Mouse (Mus musculus) left cerebral cortex, adult 11 months (tissue): ENCODE measurements around the gene Zfp112.
"Not testable (repeated sequence)": the region's sequence is repeated elsewhere in the genome, so short reads cannot be mapped to it uniquely, and the experiment has no call there.

Source experiments
- DNase-seq: peaks from one replicate; pipeline ENCODE4 v3.0.0; 2022; ENCODE audit warnings: low spot score

Gene Zfp112

DNA sequence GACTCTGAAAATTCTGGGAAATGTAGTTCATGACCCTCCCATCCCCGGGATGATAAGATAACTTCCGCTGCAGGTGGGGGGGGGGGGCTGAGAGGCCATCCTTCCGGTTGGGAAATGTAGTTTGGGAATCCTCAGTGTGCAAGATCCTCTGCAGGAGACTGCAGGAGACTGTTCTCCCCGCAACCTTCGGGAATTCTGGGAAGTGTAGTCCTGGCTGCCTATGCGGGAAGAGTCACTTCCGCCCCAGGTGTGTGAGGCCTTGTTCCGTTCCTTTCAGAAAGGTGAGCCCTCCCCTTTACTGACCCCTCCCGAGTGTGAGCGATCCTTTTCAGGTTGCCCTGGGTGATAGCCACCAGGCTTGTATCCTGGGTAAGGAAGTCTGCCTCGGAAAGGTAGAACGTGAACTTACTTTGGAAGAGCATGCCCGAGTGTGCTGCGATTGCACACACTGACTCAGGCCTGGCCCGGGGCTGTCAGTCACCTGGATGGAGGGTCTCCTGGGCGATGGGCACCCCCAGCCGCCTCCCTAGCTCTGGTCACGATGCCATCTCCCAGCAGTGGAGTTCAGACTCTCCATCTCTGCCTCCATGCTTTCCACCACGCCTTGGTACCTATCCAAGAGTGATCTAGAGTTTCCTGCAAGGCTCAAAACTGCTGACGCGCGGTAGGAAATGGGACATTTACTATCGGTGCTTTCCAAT, at the start of gene Zfp112:
Gene Zfp112 (plus strand): TSS at position 159 of the 701 bp plus-strand sequence.
- peak; percentile 81 for DNase-seq

DNA sequence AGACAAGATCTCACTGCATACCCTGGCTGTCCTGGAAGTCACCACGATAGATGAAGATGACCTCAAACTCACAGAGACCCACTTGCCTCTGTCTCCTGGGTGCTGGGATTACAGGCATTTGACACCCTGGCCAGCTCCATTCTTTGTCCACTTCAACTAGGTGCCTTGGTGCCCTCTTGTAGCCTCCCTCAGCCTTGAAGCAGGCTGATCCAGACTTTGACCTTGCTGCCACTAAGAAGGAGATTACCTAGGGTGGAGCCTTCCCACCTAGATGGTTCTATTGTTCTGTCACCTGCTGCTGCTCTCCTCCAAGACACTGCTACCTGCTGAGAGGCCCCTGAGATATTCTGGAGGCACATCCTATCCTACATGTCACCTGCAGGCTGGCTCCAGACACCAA, 37.7 kb upstream of the Zfp112 start:
- not testable (repeated sequence) for DNase-seq

DNA sequence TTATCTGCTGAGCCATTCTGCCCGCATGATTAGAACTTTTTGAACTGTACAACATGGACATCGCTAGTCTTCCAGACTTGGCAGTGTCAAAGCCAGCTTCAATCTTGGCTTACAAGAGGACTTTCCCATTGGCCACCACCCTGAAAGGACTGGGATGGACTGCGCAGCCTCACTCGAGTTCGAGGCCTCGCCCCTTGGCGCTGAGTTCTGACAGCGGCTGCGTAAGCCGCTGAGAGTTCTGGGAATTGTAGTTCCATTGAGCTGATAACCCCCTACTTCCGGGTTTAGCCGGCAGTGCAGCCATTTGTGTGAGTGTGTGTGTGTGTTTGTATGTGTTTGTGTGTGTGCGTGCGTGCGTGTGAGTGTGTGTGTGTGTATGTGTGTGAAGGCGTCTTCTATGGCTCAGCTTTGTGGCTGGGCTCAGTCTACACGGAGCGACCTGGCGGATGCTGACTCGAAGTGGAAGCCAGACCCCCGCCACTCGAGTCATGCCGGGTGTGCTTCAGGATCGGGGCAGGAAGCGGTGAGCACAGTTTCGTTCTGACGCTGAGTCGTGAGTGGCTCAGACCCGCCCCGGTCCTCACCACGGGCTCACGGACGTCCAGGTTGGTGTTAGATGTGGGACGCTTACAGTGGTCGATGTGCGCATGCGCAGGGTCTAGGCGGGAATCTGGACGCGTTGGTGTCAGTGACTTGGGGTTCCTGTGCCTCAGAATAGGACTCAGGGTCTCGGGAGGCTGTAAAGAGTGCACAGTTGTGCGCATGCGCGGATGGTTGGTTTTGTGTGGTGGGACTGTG, 30.3 kb upstream of the Zfp112 start, which contains the start of gene Zfp180:
Gene Zfp180 (plus strand): TSS at position 291 of the 798 bp plus-strand sequence.
- peak; percentile 92 for DNase-seq

DNA sequence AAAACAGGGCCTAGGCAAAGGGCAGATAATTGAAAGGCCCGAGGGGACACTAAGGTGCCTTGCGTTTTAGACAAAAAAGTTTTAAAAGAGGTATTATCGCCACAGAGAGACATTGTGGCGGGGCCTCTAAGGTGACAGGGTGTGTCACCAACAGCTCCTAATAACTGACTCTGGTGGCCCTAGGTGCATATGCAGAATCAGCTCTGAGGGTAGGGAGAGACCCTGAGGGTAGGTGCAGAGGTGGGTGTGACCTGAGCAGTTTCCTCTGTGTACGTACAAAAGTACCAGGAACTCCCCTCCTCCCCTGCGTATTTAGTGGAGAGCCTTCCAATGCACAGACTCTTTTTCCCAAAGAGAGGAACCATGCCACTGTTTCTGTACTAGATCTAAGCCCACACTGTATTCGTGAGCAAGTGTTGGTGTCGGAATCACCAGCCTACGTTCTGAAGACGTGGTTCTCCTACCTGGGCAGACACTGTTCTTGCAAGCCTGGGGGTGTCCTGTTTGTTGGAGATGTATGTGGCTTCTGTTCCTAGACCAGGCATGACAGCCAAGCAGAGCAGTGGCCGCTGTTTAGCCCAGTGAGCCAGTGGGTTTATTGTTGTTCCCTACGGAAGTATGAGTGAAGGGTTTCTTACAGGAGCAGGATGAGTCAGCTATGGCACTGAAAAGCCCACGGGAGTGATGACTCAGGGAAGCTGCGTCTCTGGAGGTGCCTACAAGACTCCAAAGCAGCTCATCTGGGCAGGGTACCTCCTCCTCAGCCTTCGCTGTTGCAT, 29.5 kb upstream of the Zfp112 start:
- peak; percentile 64 for DNase-seq

DNA sequence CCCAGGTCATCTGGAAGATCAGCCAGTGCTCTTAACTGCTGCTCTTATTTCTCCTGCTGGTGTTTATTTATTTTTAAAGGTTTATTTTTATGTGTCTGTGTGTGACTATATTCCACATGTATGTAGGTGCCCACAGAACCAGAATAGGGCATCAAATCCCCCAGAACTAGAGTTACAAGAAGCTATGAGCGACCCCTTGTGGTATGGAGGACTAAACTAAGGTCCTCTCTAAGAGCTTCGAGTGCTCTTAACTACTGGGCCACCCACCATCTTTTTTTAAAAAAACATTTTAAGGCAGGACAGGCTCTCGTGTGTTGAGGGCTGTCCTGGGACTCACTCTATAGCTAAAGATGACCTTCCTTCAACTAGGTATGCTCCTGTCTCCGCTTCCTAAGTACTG, 25.2 kb upstream of the Zfp112 start:
- no peak for DNase-seq

DNA sequence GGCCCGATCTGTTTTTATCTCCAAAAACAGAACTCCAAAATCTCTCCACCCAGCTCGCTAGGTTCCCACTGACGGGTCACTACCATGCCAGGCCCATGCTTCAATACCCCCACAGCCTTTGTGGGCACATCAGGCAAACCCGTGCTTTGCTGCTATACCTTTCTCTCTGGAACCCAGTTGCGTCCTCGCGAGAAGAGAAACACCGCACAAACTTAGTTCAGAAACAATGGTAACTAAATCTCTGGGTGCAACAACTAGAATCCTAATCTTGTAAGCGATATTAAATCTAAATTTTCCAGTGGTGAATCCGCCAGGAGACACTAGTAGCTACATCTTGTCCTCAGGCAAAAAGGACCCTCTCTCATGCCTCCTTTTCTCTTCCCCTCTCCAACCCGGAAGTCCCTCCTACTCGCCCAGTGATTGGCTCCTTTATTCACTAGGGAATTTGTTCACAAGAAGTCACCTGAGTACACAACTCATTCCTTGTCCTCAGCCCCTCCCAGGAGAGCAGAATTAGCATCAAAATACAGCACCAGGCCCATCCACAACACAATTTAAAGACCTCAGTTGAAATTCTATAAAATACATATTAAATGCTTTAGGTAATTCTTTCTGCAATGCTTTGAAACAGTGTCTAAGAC, 24.5 kb upstream of the Zfp112 start:
- DNase-seq: no peak

DNA sequence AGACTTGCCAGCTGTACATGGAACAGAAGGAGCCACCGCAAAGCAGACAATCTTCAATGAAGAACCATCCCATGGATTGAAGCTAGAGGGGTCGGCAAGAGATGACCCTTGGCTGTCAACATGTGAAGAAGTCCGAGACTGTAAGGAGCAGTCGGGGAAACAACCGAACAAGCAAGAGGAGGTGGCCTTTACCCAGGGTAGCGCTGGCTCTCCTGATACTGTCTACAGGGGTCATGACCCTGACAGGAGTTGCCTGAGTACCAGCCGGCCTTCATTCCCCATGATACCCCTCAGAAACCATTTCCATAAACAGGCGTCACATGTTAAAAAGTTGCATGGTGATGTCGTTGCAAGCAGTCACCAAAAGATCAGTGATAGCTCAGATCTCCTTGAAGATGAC, 7.7 kb upstream of the Zfp112 start:
- no peak for DNase-seq

DNA sequence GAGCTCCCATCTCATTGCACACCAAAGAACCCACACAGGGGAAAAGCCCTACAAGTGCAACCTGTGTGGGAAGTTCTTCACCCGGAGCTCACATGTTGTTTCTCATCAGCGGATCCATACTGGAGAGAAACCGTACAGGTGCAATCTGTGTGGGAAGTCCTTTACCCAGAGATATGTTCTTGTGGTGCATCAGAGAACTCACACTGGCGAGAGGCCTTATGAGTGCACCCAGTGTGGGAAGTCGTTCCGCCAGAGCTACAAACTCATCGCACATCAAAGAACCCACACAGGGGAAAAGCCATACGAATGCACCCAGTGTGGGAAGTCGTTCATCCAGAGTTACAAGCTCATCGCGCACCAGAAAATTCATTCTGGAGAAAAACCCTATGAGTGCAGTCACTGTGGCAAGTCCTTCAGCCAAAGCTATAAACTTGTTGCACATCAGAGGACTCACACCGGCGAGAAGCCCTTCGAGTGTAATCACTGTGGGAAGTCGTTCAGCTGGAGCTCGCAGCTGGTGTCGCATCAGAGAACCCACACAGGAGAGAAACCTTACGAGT, 6.9 kb upstream of the Zfp112 start:
- no peak for DNase-seq

DNA sequence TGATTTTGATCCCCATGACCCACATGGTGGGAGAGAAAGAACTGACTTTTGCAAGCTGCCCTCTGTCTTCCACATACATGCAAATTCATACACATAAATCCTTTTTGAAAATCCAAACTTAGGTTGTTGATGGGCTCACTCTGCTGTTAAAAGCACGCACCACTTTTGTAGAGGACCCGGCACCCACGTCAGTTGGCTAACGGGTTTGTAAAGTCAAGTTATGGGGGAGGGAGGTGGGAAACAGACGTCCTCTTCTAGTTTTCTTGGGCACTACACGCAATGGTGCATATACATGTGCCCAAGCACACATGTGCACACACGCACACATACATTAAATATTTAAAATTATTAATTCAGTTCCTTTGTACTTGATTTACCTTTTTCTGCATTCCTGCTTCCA, 1.3 kb upstream of the Zfp112 start:
- DNase-seq: no peak

DNA sequence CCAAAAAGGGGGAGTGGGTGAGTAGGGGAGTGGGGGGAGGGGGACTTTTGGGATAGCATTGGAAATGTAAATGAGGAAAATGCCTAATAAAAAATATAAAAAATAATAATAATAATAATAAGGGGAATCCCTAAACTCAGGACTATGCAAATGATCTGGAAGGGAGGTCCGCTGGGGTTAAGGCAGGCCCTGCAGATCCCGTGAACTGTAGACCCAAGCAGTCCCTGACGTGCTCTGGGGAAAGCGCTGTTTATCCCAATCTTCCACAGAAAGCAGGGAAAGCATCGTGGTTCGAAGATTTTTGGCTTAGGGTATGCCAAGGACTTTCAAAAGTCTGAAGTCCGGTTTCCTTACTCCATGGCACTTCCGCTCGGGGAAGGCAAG, 350 bp upstream of the Zfp112 start:
- no peak for DNase-seq

DNA sequence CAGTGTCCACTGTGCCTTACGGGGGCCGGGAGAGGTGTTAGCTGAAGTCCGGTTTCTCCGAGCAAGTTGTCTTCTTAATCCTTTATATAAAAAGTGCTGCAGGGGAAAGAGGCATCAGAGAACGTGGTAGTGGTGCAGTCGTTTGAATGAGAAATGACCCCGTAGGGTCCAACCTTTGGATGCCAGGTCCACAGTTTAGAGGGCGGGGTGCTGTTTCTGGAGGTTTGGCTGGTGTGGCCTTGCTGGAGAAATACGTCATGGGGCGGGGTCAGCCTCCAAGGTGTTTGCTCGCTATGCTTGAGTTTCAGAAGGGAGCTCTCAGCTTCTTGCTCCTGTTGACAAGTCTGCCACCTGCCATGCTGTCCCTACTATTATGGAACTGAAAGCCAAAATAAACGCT, 887 bp downstream of the Zfp112 start:
- DNase-seq: no peak

DNA sequence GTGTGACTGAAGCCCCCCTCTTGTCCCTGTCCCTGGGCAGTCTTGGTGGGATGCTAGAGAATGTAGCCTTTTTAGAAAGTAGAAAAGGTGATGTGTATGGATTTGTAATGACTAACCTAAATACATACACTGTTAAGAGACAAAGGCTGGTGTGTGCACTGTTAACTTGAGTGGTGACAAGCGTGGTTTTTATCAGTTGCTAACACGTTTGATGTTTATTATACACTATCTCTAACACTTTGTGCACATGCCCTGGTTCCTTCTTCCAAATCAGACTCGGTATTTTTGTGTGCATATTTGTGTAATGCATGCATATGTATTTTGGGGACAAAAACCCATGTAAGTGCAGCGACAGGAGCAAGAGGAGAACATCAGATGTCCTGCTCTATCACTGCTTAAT, 4.5 kb downstream of the Zfp112 start:
- DNase-seq: no peak

DNA sequence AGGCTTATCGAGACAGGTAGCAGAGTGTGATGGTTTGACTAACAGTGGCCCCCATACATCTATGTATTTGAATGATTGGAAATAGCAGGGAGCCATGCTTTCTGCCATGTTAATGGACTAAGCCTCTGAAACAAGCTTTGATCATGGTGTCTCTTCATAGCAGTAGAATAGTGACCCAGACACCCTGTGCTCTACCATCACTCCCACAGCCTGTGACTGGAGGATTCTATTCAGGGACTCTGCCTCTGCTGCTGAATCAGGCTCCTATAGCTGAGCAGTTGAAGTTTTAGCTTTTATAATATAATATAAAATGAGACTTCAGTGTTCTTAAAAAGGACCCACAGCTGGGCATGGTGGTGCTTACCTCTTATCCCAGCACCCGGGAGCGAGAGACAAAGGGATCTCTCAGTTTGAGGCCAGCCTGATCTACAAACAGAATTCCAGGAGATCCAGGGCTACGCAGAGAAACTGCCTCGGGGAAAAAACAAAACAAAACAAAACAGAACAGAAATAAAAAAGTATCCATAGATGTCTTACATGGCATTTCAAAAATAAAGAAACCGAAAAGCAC, 21.4 kb downstream of the Zfp112 start:
- no peak for DNase-seq

DNA sequence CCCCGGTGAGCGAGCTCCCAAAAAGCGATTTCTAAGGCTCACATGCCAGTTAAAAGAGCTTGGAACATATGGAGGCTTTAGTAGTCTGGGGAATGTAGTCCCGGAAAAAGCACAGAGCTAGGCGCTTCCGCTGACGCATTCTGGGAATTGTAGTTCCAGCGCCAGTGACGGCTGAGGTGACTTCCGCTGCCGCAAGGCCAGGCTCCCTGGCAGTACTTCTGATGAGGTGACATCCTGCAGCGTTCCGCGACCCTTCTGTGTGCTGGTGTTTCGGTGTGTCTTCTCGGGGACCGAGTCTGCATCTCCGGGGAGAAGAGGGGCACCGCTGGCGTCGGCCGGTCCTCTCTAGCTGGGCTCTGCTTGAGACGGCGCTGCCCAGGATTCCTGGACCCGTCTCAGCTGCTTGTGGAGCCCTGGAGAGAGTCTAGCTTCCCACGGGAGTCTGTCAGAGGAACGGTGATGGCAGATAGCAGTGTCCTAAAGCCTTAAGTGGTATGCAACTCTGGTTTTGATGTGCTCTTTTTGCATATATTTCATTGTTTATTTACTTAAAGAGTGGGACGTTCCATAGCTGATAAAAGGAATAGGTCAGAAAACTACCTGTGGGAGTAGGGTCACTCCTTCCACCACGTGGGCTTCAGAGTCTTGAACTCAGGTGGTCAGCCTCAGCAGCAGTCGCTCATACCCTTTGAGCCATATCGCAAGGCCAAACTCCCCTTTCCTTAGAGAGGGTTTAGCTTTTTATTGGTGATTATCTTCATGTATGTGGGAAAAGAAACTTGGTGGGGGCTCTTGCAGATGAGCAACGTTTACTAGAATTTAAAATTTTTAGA, 22.1 kb downstream of the Zfp112 start, which contains the start of gene Zfp235:
Gene Zfp235 (plus strand): TSS at position 174 of the 833 bp plus-strand sequence.
- peak; percentile 86 for DNase-seq

DNA sequence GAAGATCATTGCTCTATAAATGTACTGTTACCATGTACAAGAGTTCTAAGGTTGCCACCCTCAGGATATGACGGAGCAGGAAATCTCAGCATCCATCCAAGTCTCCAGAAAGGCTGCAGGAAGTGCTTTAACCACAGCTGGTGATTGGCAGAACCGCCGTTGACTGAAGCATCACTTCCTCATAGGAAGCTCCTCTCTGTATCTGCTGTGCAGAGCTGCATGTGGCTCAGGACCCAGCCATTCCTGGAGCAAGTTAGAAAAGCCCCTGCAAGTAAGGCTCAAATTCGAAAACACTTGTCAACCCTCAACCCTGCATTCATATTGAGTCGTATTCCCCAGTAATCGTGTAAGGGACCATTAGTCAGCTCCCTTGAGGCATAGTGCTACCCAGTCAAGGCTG, 30.5 kb downstream of the Zfp112 start:
- DNase-seq: no peak

DNA sequence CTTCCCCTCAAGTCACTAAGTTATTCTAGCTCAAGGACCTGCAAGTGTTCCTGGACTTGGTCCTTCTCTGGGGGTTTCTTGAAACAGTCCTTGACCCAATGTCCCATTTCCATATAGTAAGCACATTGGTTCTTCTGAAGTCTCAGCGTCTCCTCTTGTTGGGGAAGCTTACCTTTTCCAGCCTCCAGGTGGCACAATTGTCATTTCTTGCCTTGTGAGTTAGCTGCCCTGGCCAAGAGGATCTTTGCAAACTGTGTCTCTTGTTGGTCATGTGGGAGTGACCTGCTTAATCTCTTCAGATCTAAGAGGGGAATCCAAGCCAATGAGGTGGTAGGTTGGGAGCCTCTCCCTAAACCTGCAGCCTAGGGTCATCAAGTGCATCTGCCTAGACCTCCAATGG, 41.2 kb downstream of the Zfp112 start:
- DNase-seq: no peak

DNA sequence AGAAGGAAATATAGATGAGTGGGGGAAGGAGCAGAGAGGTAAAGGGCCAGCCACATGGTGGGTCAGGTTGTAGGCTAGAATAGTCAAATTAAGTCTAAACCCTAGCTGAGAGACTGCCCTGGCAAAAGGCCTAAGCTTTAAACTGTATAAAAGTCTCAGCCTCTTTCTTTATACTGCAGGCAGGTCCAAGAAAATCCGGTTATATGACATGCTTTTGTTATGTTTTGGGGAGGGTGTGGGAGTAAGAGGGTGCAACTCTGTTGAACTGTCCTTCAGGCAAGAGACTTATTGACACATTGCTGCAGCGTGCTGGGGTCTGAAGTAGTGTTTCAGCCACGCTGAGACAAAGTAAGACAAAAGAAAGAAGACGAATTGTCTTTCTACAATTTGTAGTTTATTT, 60.1 kb downstream of the Zfp112 start:
- no peak for DNase-seq

DNA sequence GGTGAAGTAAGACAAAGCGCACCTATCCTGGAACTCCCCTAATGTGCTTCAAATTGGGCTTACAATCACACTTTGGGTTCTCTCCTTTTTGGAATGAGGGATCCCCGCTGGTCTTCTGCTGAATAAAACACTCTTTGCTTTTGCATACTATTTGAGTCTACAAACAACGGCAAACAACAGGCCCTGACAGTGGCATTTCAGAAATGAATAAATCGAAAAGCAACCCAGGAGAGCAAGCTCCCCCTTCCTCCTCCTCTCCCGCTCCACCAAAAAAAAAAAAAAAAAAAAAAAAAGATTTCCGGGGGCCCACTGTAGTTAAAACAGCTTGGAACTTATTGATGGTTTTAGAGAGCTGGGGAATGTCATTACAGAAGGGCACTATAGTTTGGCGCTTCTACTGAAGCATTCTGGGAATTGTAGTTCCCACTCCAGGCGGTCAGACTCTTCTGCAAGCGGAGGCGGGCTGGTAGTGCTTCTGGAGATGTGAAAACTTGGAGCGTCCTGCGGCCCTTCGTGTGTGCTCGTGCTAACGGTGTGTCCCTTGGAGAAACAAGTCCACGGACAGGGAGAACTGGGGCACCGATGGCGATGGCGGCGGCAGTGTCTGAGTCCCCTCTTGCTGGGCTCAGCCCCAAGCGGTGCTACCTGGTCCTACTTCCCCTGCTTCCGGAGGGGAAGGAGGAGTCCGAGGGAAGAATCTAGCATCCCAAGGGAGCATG, 62.7 kb downstream of the Zfp112 start, which contains the start of gene Zfp114:
Gene Zfp114 (plus strand): TSS at position 443 of the 719 bp plus-strand sequence.
- peak; percentile 57 for DNase-seq

DNA sequence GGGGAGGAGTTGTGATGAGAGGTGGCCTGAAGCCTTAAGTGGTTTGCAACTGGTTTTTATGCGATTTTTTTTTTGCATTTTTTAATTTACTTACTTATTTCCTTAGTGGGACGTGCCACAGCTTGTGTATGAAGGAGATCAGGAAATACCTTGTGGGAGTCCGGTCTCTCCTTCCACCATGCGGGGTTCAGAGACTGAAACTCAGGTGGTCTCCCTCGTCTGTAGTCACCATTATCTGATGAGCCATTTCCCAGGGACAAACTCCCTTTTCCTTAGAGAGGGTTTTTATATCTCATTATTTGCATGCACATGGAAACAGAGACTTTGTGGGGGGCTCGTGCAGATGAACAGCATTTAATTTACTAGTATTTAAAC, 63.2 kb downstream of the Zfp112 start:
- no peak for DNase-seq
